Mouse (Mus musculus): ENCODE measurements around the gene Inpp5e. TPM values are rescaled to one million over a fixed set of nuclear protein-coding genes. Genes with fewer than 3 reads are reported as not detected.
A peak's percentile ranks its signal among the peaks of the same experiment; 100 is the strongest.

The Inpp5e gene
- polyA plus RNA-seq, 1 experiment from 2014 or later = 25.7 TPM

- no peak for ATAC-seq (ENCODE audit: low FRiP score, low read depth)
- H3K4me1 ChIP-seq = peaks cover 33% of the 10 kb centered on the region
- H3K27me3 ChIP-seq = no peaks in the 10 kb centered on the region
- H3K36me3 ChIP-seq = peaks cover 68% of the 10 kb centered on the region
- H3K9ac ChIP-seq = no peak overlapping the region
- H3K4me2 ChIP-seq (replicated peaks) = no peak overlapping the region
- no peak overlapping the region for H3K4me3 ChIP-seq
- 81% methylated on average over 5 of the region's 5 CpGs for WGBS
- no peaks in the 10 kb centered on the region for H3K9me3 ChIP-seq
- H3K27ac ChIP-seq = no peak overlapping the region
Observed at GRCm38 (mm10) chr2:26410091-26410490, 1.1 kb upstream of the Inpp5e start.

GRCm38 (mm10) chr2:26409362-26409761 lies 359 bp upstream of the Inpp5e start:
- H3K9me3 ChIP-seq = no peaks in the 10 kb centered on the region
- H3K4me1 ChIP-seq = peaks cover 33% of the 10 kb centered on the region
- ATAC-seq (ENCODE audit: low FRiP score, low read depth) = peak; percentile 25; the same call in 1 of the 2 replicates
- WGBS = 58% methylated on average over 3 of the region's 3 CpGs
- H3K4me3 ChIP-seq = peak overlapping the region; percentile 93
- H3K9ac ChIP-seq = no peak overlapping the region
- H3K27me3 ChIP-seq = no peaks in the 10 kb centered on the region
- no peak overlapping the region for H3K27ac ChIP-seq
- peak overlapping the region; percentile 97 for H3K4me2 ChIP-seq (replicated peaks)
- peaks cover 63% of the 10 kb centered on the region for H3K36me3 ChIP-seq

- no peak overlapping the region for H3K27ac ChIP-seq
- no peak overlapping the region for H3K9ac ChIP-seq
- H3K36me3 ChIP-seq = peaks cover 55% of the 10 kb centered on the region
- H3K9me3 ChIP-seq = no peaks in the 10 kb centered on the region
- H3K27me3 ChIP-seq = no peaks in the 10 kb centered on the region
- H3K4me2 ChIP-seq (replicated peaks) = no peak overlapping the region
- H3K4me3 ChIP-seq = no peak overlapping the region
- WGBS = 75% methylated on average over 8 of the region's 8 CpGs
- no peak for ATAC-seq (ENCODE audit: low FRiP score, low read depth)
- H3K4me1 ChIP-seq = peaks cover 32% of the 10 kb centered on the region
Observed at GRCm38 (mm10) chr2:26403306-26403705, 5.7 kb downstream of the Inpp5e start.

GRCm38 (mm10) chr2:26402265-26402664 lies 6.7 kb downstream of the Inpp5e start:
- ATAC-seq (ENCODE audit: low FRiP score, low read depth) = no peak
- peaks cover 65% of the 10 kb centered on the region for H3K36me3 ChIP-seq
- H3K9me3 ChIP-seq = no peaks in the 10 kb centered on the region
- H3K4me1 ChIP-seq = peaks cover 21% of the 10 kb centered on the region
- 80% methylated on average over 1 of the region's 1 CpGs for WGBS
- H3K27ac ChIP-seq = no peak overlapping the region
- H3K4me3 ChIP-seq = no peak overlapping the region
- no peaks in the 10 kb centered on the region for H3K27me3 ChIP-seq
- no peak overlapping the region for H3K4me2 ChIP-seq (replicated peaks)
- H3K9ac ChIP-seq = no peak overlapping the region

DNA sequence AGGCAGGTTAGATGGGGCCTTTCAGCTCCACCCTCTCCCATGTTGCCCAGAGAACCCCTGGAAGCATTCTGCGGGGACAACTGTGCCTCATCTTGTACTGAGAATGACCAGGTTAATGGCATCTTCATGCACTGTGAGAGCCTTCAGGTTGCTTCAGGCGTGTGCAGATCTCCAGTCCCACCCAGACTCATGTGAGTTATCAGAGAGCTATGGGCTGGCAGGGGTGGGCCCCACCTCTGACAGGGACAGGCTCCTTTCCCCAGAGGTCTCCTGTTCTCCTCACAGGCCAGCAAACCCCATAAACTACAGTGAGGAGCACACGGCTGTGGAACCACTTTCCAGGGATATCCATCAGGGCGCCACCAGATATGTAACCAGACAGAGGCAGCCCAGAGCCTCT lies 8.0 kb downstream of the Inpp5e start:
- H3K36me3 ChIP-seq = peaks cover 68% of the 10 kb centered on the region
- H3K4me3 ChIP-seq = no peak overlapping the region
- H3K27ac ChIP-seq = no peak overlapping the region
- peaks cover 9% of the 10 kb centered on the region for H3K4me1 ChIP-seq
- no peak overlapping the region for H3K9ac ChIP-seq
- H3K4me2 ChIP-seq (replicated peaks) = no peak overlapping the region
- no peaks in the 10 kb centered on the region for H3K9me3 ChIP-seq
- WGBS = 91% methylated on average over 4 of the region's 4 CpGs
- no peak for ATAC-seq (ENCODE audit: low FRiP score, low read depth)
- H3K27me3 ChIP-seq = no peaks in the 10 kb centered on the region

- H3K36me3 ChIP-seq = peaks cover 68% of the 10 kb centered on the region
- 90% methylated on average over 5 of the region's 5 CpGs for WGBS
- no peak overlapping the region for H3K9ac ChIP-seq
- H3K4me2 ChIP-seq (replicated peaks) = no peak overlapping the region
- H3K27ac ChIP-seq = no peak overlapping the region
- peaks cover 2% of the 10 kb centered on the region; the same call in 1 of the 2 replicates for H3K4me1 ChIP-seq
- no peaks in the 10 kb centered on the region for H3K9me3 ChIP-seq
- no peak for ATAC-seq (ENCODE audit: low FRiP score, low read depth)
- H3K4me3 ChIP-seq = no peak overlapping the region
- H3K27me3 ChIP-seq = no peaks in the 10 kb centered on the region
Observed at GRCm38 (mm10) chr2:26400296-26400695, 8.7 kb downstream of the Inpp5e start.

DNA sequence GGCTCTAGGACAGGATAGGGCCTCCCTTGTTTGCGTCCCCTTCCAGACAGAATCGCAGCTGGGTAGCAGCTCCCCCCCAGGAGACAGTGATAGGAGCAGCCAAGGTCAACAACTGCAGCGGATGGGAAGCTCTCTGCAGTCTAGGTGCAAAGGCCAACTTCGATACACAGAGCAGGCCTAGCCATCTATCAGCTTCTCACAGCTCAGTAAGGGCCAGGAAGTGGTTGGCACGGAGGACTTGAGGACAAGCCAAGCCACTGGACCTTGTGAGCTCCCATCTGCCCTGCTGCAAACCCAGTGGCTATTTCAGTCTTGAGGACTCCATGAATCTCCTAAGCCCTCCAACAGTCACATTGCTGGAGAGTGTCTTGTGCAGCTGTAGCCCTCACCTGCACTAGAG lies 9.4 kb downstream of the Inpp5e start:
- no peak overlapping the region for H3K4me2 ChIP-seq (replicated peaks)
- no peaks in the 10 kb centered on the region for H3K9me3 ChIP-seq
- peaks cover 75% of the 10 kb centered on the region for H3K36me3 ChIP-seq
- no peaks in the 10 kb centered on the region for H3K27me3 ChIP-seq
- no peak overlapping the region for H3K9ac ChIP-seq
- H3K27ac ChIP-seq = no peak overlapping the region
- no peaks in the 10 kb centered on the region for H3K4me1 ChIP-seq
- ATAC-seq (ENCODE audit: low FRiP score, low read depth) = no peak
- WGBS = 93% methylated on average over 5 of the region's 5 CpGs
- no peak overlapping the region for H3K4me3 ChIP-seq

GRCm38 (mm10) chr2:26398978-26399377 lies 10.0 kb downstream of the Inpp5e start:
- Histone ChIP-seq H3K27me3 (no peaks in the 10 kb centered on the region), H3K4me3 (no peak overlapping the region), H3K4me1 (no peaks in the 10 kb centered on the region), H3K36me3 (peaks cover 82% of the 10 kb centered on the region), H3K9ac (no peak overlapping the region), H3K9me3 (no peaks in the 10 kb centered on the region), H3K4me2 (replicated peaks) (no peak overlapping the region), H3K27ac (no peak overlapping the region)
- ATAC-seq (ENCODE audit: low FRiP score, low read depth) = no peak
- WGBS = 89% methylated on average over 8 of the region's 8 CpGs

DNA sequence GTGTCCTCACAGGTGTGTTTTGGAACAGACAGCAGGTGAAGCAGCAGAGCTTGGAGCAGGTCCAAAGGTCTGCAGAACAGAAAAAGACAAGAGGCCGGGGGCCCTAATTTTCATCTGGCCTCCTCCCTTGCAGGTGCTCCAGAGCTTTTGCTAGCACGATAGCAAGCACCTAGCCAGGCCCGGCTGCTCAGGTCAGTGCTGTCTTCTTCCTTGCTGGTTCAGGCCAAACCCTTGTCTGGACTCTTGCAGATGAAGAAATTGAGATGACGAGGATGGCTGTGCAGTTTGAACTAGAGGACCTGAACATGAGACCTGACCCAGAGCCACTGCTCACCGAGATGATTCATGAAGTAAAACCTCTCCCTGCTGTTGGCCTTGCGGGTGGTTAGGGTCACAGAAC lies 17.4 kb downstream of the Inpp5e start:
- peaks cover 19% of the 10 kb centered on the region for H3K4me1 ChIP-seq
- no peaks in the 10 kb centered on the region for H3K9me3 ChIP-seq
- no peak for ATAC-seq (ENCODE audit: low FRiP score, low read depth)
- no peak overlapping the region for H3K4me2 ChIP-seq (replicated peaks)
- H3K4me3 ChIP-seq = no peak overlapping the region
- H3K9ac ChIP-seq = 0 out of 2 replicates have a peak overlapping the region, but pooled peaks have one; percentile 31
- no peak overlapping the region for H3K27ac ChIP-seq
- no peaks in the 10 kb centered on the region for H3K27me3 ChIP-seq
- H3K36me3 ChIP-seq = peaks cover 76% of the 10 kb centered on the region
- 90% methylated on average over 6 of the region's 6 CpGs for WGBS

GRCm38 (mm10) chr2:26390954-26391353 lies 18.0 kb downstream of the Inpp5e start:
- peaks cover 19% of the 10 kb centered on the region for H3K4me1 ChIP-seq
- H3K9me3 ChIP-seq = no peaks in the 10 kb centered on the region
- H3K4me3 ChIP-seq = no peak overlapping the region
- no peak overlapping the region for H3K27ac ChIP-seq
- no peaks in the 10 kb centered on the region for H3K27me3 ChIP-seq
- 85% methylated on average over 3 of the region's 3 CpGs for WGBS
- H3K36me3 ChIP-seq = peaks cover 76% of the 10 kb centered on the region
- no peak overlapping the region for H3K9ac ChIP-seq
- no peak for ATAC-seq (ENCODE audit: low FRiP score, low read depth)
- no peak overlapping the region for H3K4me2 ChIP-seq (replicated peaks)

DNA sequence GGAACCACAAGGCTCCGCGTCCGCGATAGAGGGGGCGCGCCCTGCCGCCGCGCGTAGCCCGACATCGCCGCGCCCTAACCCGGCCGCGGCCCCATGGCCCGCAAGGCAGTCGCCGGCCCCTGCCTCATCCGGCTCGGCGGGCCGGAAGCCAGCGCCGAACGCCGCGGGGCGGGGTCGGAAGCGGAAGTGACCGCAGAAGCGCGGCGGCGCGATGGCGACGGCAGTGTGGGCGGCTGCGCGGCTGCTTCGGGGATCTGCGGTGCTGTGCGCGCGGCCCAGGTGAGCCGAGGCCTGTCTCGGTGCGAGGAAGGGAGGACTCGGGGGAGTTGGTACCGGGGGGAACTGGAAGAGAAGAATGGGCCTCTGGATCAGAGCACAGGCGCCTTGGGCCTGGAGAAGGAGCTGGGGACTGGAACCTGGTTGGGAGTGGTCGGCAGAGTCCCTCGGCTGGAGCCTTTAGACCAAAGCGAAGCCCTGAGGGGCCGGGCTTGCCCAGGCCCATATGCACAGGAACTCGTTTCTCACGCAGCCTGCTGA lies 19.8 kb downstream of the Inpp5e start, which contains the start of the genes Entr1 and Pmpca:
Entr1 (minus strand) TSS at position 163 of the 537 bp plus-strand sequence.
Pmpca (plus strand) TSS at position 186 of the 537 bp plus-strand sequence.
- peak within 1 kb of the TSS; percentile 90 for H3K4me2 ChIP-seq (replicated peaks)
- peak; percentile 89 for ATAC-seq (ENCODE audit: low FRiP score, low read depth)
- no peaks in the 10 kb centered on the region for H3K27me3 ChIP-seq
- peak within 1 kb of the TSS; percentile 96 for H3K9ac ChIP-seq
- H3K4me1 ChIP-seq = peaks cover 19% of the 10 kb centered on the region
- WGBS = 1% methylated on average over 50 of the region's 60 CpGs
- peaks cover 76% of the 10 kb centered on the region for H3K36me3 ChIP-seq
- peak within 1 kb of the TSS; percentile 94 for H3K4me3 ChIP-seq
- no peaks in the 10 kb centered on the region for H3K9me3 ChIP-seq
- H3K27ac ChIP-seq = peak within 1 kb of the TSS; percentile 69; the same call in 1 of the 2 replicates

GRCm38 (mm10) chr2:26388682-26389153 lies 20.3 kb downstream of the Inpp5e start:
- no peaks in the 10 kb centered on the region for H3K27me3 ChIP-seq
- under 1% methylated on average over 37 of the region's 45 CpGs for WGBS
- peaks cover 19% of the 10 kb centered on the region for H3K4me1 ChIP-seq
- peaks cover 76% of the 10 kb centered on the region for H3K36me3 ChIP-seq
- H3K9me3 ChIP-seq = no peaks in the 10 kb centered on the region
- peak; percentile 51 for ATAC-seq (ENCODE audit: low FRiP score, low read depth)
- peak overlapping the region; percentile 69; the same call in 1 of the 2 replicates for H3K27ac ChIP-seq
- H3K4me2 ChIP-seq (replicated peaks) = peak overlapping the region; percentile 90
- peak overlapping the region; percentile 96 for H3K9ac ChIP-seq
- peak overlapping the region; percentile 94 for H3K4me3 ChIP-seq

DNA sequence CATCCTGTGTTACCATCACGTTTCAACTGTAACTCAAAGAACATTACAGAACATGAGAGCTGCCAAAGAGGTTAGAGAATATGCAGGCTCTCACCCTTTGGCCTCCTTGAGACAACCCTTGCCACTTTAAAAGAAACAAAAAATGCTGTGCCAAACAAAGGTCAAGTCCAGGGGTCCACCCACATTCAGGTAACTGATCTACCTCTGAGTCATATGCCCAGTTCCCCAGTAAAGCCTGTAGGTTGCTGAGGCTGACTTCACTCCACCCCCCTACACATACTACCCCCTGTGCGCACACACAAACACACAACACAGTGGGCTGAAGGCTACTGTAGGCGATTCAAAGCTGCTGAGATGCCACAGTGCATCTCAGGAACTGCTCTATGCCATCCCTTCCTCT lies 21.3 kb downstream of the Inpp5e start:
- Histone ChIP-seq H3K36me3 (peaks cover 76% of the 10 kb centered on the region), H3K4me2 (replicated peaks) (peak overlapping the region; percentile 90), H3K9ac (peak overlapping the region; percentile 96), H3K4me1 (peaks cover 19% of the 10 kb centered on the region), H3K27me3 (no peaks in the 10 kb centered on the region), H3K4me3 (peak overlapping the region; percentile 94), H3K27ac (no peak overlapping the region), H3K9me3 (no peaks in the 10 kb centered on the region)
- ATAC-seq (ENCODE audit: low FRiP score, low read depth) = no peak
- 91% methylated on average over 3 of the region's 3 CpGs for WGBS

All from limb, embryonic 13.5 days (tissue).